Mouse (Mus musculus) layer of hippocampus, adult 9-10 months (tissue): ENCODE measurements around the gene Gm15319.
A peak's percentile ranks its signal among the peaks of the same experiment; 100 is the strongest.
"Not testable (repeated sequence)": the region's sequence is repeated elsewhere in the genome, so short reads cannot be mapped to it uniquely, and the experiment has no call there.

Source experiments
- DNase-seq: peaks from one replicate; pipeline ENCODE4 v3.0.0; 2022; ENCODE audit warnings: low spot score

Gene Gm15319

GRCm38 (mm10) chr8:20363110-20363509 is at the start of gene Gm15319:
Gene Gm15319 (minus strand): TSS chr8:20363210.
- DNase-seq: not testable (repeated sequence)

GRCm38 (mm10) chr8:20410355-20410754 is 47.3 kb upstream of the Gm15319 start:
- DNase-seq: not testable (repeated sequence)

DNA sequence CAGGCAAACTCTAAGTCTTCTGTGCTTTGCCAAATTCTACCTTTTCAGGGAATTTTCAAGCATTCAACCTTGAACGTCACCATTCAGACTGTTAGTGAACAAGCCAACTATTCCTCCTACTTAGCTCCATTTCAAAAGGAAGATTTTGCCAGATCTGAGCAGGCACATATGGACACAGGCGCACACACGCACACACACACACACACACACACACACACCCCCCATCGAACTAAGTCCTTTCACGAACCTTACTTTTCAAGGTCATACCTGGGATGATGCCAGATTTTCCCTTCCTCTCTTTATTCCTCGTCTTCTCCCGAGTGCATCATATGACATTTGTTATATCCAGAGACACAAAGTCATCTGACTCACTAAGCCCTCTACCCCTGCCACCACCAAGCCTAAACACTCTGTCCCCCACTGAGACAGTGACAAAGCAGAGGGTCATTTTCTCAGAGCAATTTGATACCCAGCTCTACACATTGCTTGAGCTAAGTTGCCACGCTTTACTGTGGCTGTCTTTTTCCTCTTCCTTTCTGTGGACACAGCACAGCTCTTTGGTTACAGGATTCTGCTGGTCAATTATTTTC is 45.5 kb upstream of the Gm15319 start:
- DNase-seq: not testable (repeated sequence)

DNA sequence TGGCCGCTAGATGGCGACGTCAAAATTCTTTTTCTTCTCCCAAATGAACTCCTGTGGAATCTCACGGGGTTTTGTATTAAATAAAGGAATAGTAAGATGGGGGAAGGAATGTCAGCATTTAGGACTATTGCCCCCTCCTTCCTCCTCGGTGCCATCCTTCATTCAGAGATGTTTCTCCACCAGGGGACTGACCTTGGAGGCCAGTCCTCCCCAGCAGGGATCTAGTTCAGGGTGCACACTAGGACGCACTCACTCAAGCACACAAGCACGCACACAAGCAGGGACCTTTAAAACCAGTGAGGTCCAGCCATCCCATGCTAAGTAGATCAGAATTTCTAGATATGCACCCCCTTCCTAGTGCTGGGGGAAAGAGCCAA is 26.3 kb upstream of the Gm15319 start:
- DNase-seq: peak; percentile 65

- DNase-seq: not testable (repeated sequence)
Measured at GRCm38 (mm10) chr8:20388706-20389362, 25.8 kb upstream of the Gm15319 start.

- not testable (repeated sequence) for DNase-seq
Measured at GRCm38 (mm10) chr8:20387121-20387794, 24.2 kb upstream of the Gm15319 start.

DNA sequence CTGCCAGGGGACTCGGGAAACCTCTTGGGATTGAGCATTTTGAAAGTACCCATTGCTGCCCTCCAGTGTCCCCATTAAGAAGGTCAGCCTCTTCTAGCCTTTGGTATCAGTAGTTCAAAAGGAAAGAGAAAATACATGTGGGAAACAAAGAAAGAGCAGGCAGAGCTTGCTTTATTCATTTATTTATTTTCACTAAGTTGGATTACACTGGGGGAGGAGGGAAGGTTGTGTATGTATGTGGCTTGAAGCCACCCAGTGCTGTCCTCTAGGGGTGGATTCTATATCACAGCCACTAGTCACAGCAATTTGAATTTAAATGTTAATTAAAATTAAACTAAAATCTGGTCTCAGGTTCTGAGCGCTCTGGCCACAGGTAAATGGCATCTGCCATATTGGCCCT is 22.0 kb upstream of the Gm15319 start:
- not testable (repeated sequence) for DNase-seq

- DNase-seq: not testable (repeated sequence)
Measured at GRCm38 (mm10) chr8:20384131-20384530, 21.1 kb upstream of the Gm15319 start.

DNA sequence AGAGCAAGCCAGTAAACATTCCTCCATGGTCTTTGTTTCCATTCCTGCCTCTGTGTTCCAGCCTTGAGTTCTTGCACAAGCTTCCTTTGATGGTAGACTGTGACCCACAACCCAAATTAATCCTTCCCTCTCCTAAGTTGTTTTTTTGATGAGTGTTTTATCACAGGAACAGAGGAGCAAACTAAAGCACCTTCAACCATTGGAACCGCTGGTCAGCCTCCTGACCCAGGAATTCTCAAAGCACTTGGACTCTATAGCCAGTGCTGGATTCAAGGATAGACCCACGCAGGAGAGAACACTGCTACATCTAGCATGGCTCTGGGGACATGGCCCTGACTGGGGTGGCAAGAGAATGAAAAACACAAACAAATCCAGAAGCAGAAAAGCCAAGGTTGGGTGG is 19.1 kb upstream of the Gm15319 start:
- not testable (repeated sequence) for DNase-seq

DNA sequence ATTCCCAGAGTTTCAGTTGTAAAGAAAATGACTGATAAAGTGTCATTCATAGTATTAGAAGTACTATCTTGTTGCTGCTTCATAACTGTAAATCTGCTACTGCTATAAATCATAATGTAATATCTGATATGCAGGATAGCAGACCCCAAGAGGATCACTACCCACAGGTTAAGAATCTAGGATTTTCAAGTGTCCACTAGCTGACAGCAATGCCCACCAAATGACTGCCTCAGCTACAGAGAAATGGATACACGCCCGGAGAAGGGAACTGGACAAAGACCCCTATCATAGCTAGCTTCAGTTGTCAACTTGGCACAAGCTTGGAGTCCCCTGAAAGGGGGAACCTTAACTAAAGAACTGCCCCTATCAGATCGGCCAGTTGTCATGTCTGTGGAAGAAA is 18.6 kb upstream of the Gm15319 start:
- not testable (repeated sequence) for DNase-seq

- not testable (repeated sequence) for DNase-seq
Measured at GRCm38 (mm10) chr8:20381239-20381620, 18.2 kb upstream of the Gm15319 start.

GRCm38 (mm10) chr8:20380590-20381238 is 17.7 kb upstream of the Gm15319 start:
- DNase-seq: not testable (repeated sequence)

- not testable (repeated sequence) for DNase-seq
Measured at GRCm38 (mm10) chr8:20379650-20380436, 16.8 kb upstream of the Gm15319 start.

- not testable (repeated sequence) for DNase-seq
Measured at GRCm38 (mm10) chr8:20378786-20379649, 16.0 kb upstream of the Gm15319 start.

GRCm38 (mm10) chr8:20378353-20378752 is 15.3 kb upstream of the Gm15319 start:
- DNase-seq: not testable (repeated sequence)

DNA sequence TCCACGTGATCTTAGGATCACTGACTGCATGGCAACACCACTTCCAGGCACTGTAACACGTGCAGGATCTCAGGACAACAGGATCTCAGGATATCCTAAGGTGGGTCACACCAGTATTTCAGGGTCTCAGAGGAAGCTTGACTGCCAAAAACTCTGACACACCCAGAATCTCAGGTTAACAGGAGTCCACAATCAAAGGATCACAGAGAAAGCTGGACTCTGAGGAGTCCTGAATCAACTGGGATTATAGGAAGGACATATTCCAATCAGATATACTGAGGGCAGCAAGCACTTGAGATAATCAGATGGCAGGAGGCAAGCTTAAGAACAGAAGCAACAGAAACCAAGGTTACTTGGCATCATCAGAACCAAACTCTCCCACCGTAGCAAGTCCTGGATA is 12.7 kb upstream of the Gm15319 start:
- DNase-seq: not testable (repeated sequence)

DNA sequence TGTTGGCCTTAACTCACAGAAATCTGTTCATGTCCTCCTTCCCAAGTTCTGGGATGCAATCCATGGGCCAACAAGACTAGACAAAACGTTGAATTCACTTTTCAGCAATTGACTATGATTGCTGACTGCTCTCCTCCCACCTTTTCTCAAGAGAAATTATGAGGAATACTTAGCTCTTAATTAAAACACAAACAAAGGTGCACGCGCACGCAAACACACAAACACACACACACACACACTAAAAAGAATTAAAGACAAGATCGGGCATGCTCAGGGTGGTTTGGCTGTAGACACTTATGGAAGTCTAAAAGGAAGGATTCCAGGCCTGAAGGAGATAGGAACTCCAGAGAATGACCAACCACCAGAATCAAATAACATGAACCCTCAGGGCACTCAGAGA is 6.6 kb downstream of the Gm15319 start:
- DNase-seq: not testable (repeated sequence)

DNA sequence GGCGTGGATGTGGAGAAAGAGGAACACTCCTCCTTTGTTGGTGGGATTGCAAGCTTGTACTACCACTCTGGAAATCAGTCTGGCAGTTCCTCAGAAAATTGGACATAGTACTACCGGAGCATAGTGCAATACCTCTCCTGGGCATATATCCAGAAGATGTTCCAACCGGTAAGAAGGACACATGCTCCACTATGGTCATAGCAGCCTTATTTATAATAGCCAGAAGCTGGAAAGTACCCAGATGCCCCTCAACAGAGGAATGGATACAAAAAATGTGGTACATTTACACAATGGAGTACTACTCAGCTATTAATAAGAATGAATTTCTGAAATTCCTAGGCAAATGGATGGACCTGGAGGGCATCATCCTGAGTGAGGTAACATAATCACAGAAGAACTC is 9.4 kb downstream of the Gm15319 start:
- DNase-seq: not testable (repeated sequence)

DNA sequence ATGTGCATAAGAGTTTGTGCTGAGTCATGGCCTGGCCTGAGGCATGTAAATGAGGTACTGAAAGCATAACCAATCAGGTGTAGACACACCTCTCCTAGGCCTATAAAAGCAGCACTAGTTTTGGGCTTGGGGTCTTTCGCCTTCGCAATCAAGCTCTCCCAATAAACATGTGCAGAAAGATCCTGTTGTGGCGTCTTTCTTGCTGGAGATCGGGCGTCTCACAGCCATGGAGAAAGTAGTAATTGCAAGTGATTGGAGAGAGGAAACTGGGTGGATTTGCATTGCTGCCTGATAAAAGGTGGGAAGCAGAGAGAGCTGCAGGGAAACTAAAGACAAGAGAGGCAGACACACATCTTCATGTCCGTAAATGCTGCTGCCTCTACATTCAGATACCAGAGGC is 60.3 kb downstream of the Gm15319 start:
- DNase-seq: not testable (repeated sequence)

- not testable (repeated sequence) for DNase-seq
Measured at GRCm38 (mm10) chr8:20300042-20300441, 63.0 kb downstream of the Gm15319 start.
